Mouse (Mus musculus) neural tube, embryonic 11.5 days (tissue): ENCODE results near the gene Lrfn3. TPM values are rescaled to one million over a fixed set of nuclear protein-coding genes. Genes with fewer than 3 reads are reported as not detected.
A peak's percentile ranks its signal among the peaks of the same experiment; 100 is the strongest.

ENCODE experiments used
- ATAC-seq: fragments of 200-750 bp; cut with Nextera tagmentation; 2 replicates; pipeline ENCODE4 v1.8.0; 2017; ENCODE audit warnings: moderate number of reproducible peaks, mild to moderate bottlenecking, moderate TSS enrichment, moderate library complexity; ENCODE audit not compliant: insufficient read depth, low FRiP score, low TSS enrichment
- DNase-seq: peaks from one replicate; pipeline ENCODE4 v3.0.0-alpha.2; 2015; ENCODE audit warnings: low spot score
- H3K27ac ChIP-seq: fragments of 300-500 bp; sonication (generic); 2 replicates; pipeline ENCODE4 v1.5.1; 2014; ENCODE audit warnings: low read depth, mild to moderate bottlenecking, low read length
- H3K27me3 ChIP-seq: fragments of 300-500 bp; sonication (generic); 2 replicates; pipeline ENCODE4 v1.6.1; 2014; ENCODE audit warnings: mild to moderate bottlenecking, low read length, mixed read lengths; ENCODE audit not compliant: control insufficient read depth, insufficient read depth
- H3K36me3 ChIP-seq: fragments of 300-500 bp; sonication (generic); 2 replicates; pipeline ENCODE4 v1.6.1; 2014; ENCODE audit warnings: mild to moderate bottlenecking, low read length, moderate library complexity, mixed read lengths; ENCODE audit not compliant: control insufficient read depth, insufficient read depth
- H3K4me1 ChIP-seq: fragments of 300-500 bp; sonication (generic); 2 replicates; pipeline ENCODE4 v1.6.1; 2014; ENCODE audit warnings: low read length, mixed read lengths; ENCODE audit not compliant: control insufficient read depth, insufficient read depth
- H3K4me2 ChIP-seq: fragments of 300-500 bp; sonication (generic); 2 replicates; pipeline ENCODE4 v1.6.1; 2014; ENCODE audit warnings: low read depth, mild to moderate bottlenecking, moderate library complexity
- H3K4me3 ChIP-seq: fragments of 300-500 bp; sonication (generic); 2 replicates; pipeline ENCODE4 v1.5.1; 2014; ENCODE audit warnings: low read depth, low read length
- H3K9ac ChIP-seq: fragments of 300-500 bp; sonication (generic); 2 replicates; pipeline ENCODE4 v1.6.1; 2014; ENCODE audit warnings: mild to moderate bottlenecking, low read length
- H3K9me3 ChIP-seq: fragments of 300-500 bp; sonication (generic); 2 replicates; pipeline ENCODE4 v1.6.1; 2016; ENCODE audit warnings: low read length; ENCODE audit not compliant: control insufficient read depth
- WGBS: fragments of 180-500 bp; shearing (Covaris S2); extraction: QIAGEN DNeasy Blood & Tissue Kit; methylation state at CpG from one replicate; pipeline ENCODE4 v1.1.7; 2014; 5-methylcytosine and 5-hydroxymethylcytosine counted together
- polyA plus RNA-seq: library from polyadenylated mRNA; unstranded; fragments of >200 nt; fragmentation: Nextera tagmentation; extraction: Ambion mirVana; gene quantifications from 2 replicates; pipeline ENCODE4 v1.2.1, GENCODE M21; 2014

Gene Lrfn3
- polyA plus RNA-seq, 1 experiment from 2014 or later, result 6.3 TPM

GRCm38 (mm10) chr7:30334563-30334962, 28.0 kb downstream of the Lrfn3 start:
- DNase-seq (no peak), ATAC-seq (no peak)
- H3K27ac ChIP-seq, result no peak overlapping the region
- H3K4me1 ChIP-seq, result no peaks in the 10 kb centered on the region
- no peaks in the 10 kb centered on the region for H3K36me3 ChIP-seq
- H3K4me3 ChIP-seq, result no peak overlapping the region
- H3K4me2 ChIP-seq, result no peak overlapping the region
- WGBS, result 67% methylated on average over 5 of the region's 5 CpGs
- no peak overlapping the region for H3K9ac ChIP-seq
- H3K9me3 ChIP-seq, result no peaks in the 10 kb centered on the region
- H3K27me3 ChIP-seq, result no peaks in the 10 kb centered on the region

- 80% methylated on average over 4 of the region's 4 CpGs for WGBS
- no peak overlapping the region for H3K4me3 ChIP-seq
- H3K36me3 ChIP-seq, result no peaks in the 10 kb centered on the region
- no peaks in the 10 kb centered on the region for H3K27me3 ChIP-seq
- no peak for ATAC-seq
- no peaks in the 10 kb centered on the region for H3K9me3 ChIP-seq
- no peak for DNase-seq
- no peak overlapping the region for H3K27ac ChIP-seq
- no peak overlapping the region for H3K9ac ChIP-seq
- no peak overlapping the region for H3K4me2 ChIP-seq
- H3K4me1 ChIP-seq, result no peaks in the 10 kb centered on the region
Measured at GRCm38 (mm10) chr7:30333436-30333835, 29.1 kb downstream of the Lrfn3 start.

GRCm38 (mm10) chr7:30332622-30333259, 29.8 kb downstream of the Lrfn3 start:
- no peaks in the 10 kb centered on the region for H3K9me3 ChIP-seq
- no peak overlapping the region; the same call in 1 of the 2 replicates for H3K9ac ChIP-seq
- H3K4me1 ChIP-seq, result no peaks in the 10 kb centered on the region
- DNase-seq (no peak), ATAC-seq (no peak)
- H3K4me2 ChIP-seq, result no peak overlapping the region
- no peaks in the 10 kb centered on the region for H3K36me3 ChIP-seq
- WGBS, result 64% methylated on average over 18 of the region's 18 CpGs
- H3K4me3 ChIP-seq, result no peak overlapping the region
- no peak overlapping the region for H3K27ac ChIP-seq
- H3K27me3 ChIP-seq, result no peaks in the 10 kb centered on the region

- DNase-seq, result peak; percentile 86
- WGBS, result 7% methylated on average over 13 of the region's 13 CpGs
- no peak overlapping the region for H3K9ac ChIP-seq
- peak overlapping the region; percentile 10; the same call in 1 of the 2 replicates for H3K4me3 ChIP-seq
- no peaks in the 10 kb centered on the region for H3K27me3 ChIP-seq
- H3K27ac ChIP-seq, result no peak overlapping the region
- no peaks in the 10 kb centered on the region for H3K4me1 ChIP-seq
- H3K36me3 ChIP-seq, result no peaks in the 10 kb centered on the region
- H3K9me3 ChIP-seq, result no peaks in the 10 kb centered on the region
- ATAC-seq, result peak; percentile 92
- H3K4me2 ChIP-seq, result peak overlapping the region; percentile 41
Measured at GRCm38 (mm10) chr7:30331887-30332286, 30.7 kb downstream of the Lrfn3 start.

GRCm38 (mm10) chr7:30328379-30328778, 34.2 kb downstream of the Lrfn3 start:
- no peaks in the 10 kb centered on the region for H3K36me3 ChIP-seq
- H3K4me3 ChIP-seq, result no peak overlapping the region
- no peaks in the 10 kb centered on the region for H3K9me3 ChIP-seq
- DNase-seq (no peak), ATAC-seq (no peak)
- no peak overlapping the region for H3K4me2 ChIP-seq
- no peak overlapping the region for H3K9ac ChIP-seq
- no peak overlapping the region for H3K27ac ChIP-seq
- WGBS, result 34% methylated on average over 10 of the region's 10 CpGs
- H3K27me3 ChIP-seq, result no peaks in the 10 kb centered on the region
- no peaks in the 10 kb centered on the region for H3K4me1 ChIP-seq

GRCm38 (mm10) chr7:30327140-30327539, 35.4 kb downstream of the Lrfn3 start:
- DNase-seq, result no peak

GRCm38 (mm10) chr7:30326427-30326826, 36.1 kb downstream of the Lrfn3 start:
- Histone ChIP-seq H3K9me3 (no peaks in the 10 kb centered on the region), H3K9ac (no peak overlapping the region), H3K4me3 (no peak overlapping the region), H3K4me2 (no peak overlapping the region), H3K27ac (no peak overlapping the region), H3K27me3 (no peaks in the 10 kb centered on the region), H3K36me3 (no peaks in the 10 kb centered on the region), H3K4me1 (0 out of 2 replicates have a peak, but pooled peaks cover 6% of the 10 kb centered on the region)
- DNase-seq (no peak), ATAC-seq (no peak)

More at GRCm38 (mm10) chr7:30327140-30327539, 35.4 kb downstream of the Lrfn3 start:
- Histone ChIP-seq H3K27ac (no peak overlapping the region), H3K4me3 (no peak overlapping the region), H3K9me3 (no peaks in the 10 kb centered on the region), H3K27me3 (no peaks in the 10 kb centered on the region), H3K4me1 (0 out of 2 replicates have a peak, but pooled peaks cover 6% of the 10 kb centered on the region), H3K4me2 (no peak overlapping the region), H3K9ac (no peak overlapping the region), H3K36me3 (no peaks in the 10 kb centered on the region)
- ATAC-seq, result no peak
- WGBS, result 58% methylated on average over 15 of the region's 15 CpGs

GRCm38 (mm10) chr7:30325364-30325763, 37.2 kb downstream of the Lrfn3 start:
- H3K27me3 ChIP-seq, result no peaks in the 10 kb centered on the region
- H3K27ac ChIP-seq, result no peak overlapping the region
- H3K4me2 ChIP-seq, result no peak overlapping the region
- no peaks in the 10 kb centered on the region for H3K9me3 ChIP-seq
- no peak overlapping the region for H3K4me3 ChIP-seq
- DNase-seq, result peak; percentile 54
- H3K36me3 ChIP-seq, result no peaks in the 10 kb centered on the region
- WGBS, result 47% methylated on average over 2 of the region's 2 CpGs
- no peak overlapping the region for H3K9ac ChIP-seq
- peaks cover 6% of the 10 kb centered on the region; the same call in 1 of the 2 replicates for H3K4me1 ChIP-seq
- ATAC-seq, result no peak

- H3K4me1 ChIP-seq, result peaks cover 6% of the 10 kb centered on the region; the same call in 1 of the 2 replicates
- DNase-seq (no peak), ATAC-seq (no peak)
- no peak overlapping the region for H3K4me2 ChIP-seq
- 79% methylated on average over 5 of the region's 5 CpGs for WGBS
- no peaks in the 10 kb centered on the region for H3K27me3 ChIP-seq
- no peak overlapping the region for H3K27ac ChIP-seq
- no peak overlapping the region for H3K9ac ChIP-seq
- no peaks in the 10 kb centered on the region for H3K36me3 ChIP-seq
- H3K9me3 ChIP-seq, result no peaks in the 10 kb centered on the region
- no peak overlapping the region for H3K4me3 ChIP-seq
Measured at GRCm38 (mm10) chr7:30324300-30324944, 38.1 kb downstream of the Lrfn3 start.
